Mouse (Mus musculus) adrenal gland (tissue): ENCODE data around the gene Hpn.

Experiments
- intact Hi-C: fragments of 180-260 bp; cut with DNase I; formaldehyde crosslinking; loops from one replicate; pipeline ENCODE4 v1.15.1; 2025

Hpn gene

GRCm38 (mm10) chr7:31084140-31084539, 30.9 kb downstream of the Hpn start:
- intact Hi-C loops = no loop called here

DNA sequence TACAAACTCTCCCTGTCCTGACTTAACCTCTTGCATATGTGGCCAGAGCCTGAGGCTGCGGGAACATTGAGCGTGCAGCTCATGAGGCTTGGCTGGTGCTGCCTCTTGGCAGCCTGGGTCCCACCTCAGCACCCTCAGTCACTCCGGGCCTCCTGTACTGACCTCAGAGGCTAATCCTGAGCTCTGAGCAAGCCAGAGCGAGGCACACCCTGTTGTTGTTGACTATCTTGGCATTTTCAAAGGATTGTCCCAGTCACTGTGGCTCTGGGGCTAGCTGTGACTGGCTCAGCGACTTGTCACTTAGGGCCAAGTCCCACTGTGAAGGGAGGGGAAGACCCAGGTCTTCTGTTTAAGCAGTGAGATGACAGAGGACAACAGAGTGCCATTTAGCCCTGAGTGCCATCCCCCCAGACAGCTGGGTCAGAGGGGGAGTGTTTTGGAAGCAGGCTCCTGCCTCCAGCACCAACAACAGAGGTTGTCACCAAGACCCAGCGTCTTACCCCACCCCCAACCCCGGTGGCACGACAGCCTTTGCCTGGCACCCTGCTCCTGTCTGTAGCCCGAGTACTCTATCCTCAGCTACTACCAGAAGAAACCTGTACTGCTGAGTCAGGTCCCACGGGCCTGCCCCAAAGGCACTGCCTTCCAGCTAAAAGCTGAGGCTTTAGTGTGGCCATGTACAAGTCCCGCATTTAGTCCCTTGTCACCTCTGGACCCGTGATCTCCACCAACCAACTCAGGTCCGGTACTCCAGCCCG, 32.1 kb downstream of the Hpn start:
- intact Hi-C loops = no loop called here

DNA sequence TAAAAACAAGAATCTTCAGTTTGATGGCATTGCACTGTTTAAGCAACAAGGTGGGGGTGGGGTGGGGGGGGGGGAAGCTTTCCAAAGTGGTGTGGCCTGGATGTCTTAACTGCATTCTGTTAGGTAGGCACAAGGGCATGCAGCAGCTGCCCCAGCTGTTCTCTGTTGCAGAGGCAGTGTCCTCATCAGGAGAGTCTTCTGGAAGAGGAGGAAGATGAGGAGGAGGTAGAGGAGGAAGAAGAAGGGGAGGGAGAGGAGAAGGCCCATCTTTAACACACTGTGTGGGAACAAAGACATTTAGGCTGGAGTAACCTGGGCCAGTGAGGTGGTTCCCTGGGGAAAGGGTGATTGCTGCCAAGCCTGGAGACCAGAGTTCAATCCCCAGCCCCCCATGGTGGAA, 33.0 kb downstream of the Hpn start:
- intact Hi-C loops = no loop called here

- intact Hi-C loops = no loop called here
Measured at GRCm38 (mm10) chr7:31081106-31081505, 34.0 kb downstream of the Hpn start.

GRCm38 (mm10) chr7:31080611-31081010, 34.5 kb downstream of the Hpn start:
- intact Hi-C loops = no loop called here

DNA sequence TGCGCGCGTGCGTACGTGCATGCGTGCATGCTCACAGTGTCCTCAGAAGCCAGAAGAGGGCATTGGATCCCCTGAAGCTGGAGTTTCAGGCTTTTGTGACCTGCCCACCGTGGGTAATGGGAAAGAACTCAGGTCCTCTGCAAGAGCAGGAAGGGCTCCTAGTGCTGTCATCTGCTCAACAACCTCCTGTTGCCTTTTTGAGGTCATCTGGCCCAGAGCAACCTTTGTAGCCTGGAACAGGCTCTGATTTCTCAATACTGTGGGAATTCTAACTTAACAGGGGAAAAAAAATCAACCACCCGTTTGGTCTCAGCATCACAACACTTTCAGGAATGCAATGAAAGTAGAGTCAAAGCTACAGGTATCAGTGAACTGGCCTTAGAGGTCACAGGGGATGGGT, 35.4 kb downstream of the Hpn start:
- intact Hi-C loops = loop anchor here (10.0 kb wide), 1 partner anchor 205 kb away; no protein-coding TSS in a partner anchor

DNA sequence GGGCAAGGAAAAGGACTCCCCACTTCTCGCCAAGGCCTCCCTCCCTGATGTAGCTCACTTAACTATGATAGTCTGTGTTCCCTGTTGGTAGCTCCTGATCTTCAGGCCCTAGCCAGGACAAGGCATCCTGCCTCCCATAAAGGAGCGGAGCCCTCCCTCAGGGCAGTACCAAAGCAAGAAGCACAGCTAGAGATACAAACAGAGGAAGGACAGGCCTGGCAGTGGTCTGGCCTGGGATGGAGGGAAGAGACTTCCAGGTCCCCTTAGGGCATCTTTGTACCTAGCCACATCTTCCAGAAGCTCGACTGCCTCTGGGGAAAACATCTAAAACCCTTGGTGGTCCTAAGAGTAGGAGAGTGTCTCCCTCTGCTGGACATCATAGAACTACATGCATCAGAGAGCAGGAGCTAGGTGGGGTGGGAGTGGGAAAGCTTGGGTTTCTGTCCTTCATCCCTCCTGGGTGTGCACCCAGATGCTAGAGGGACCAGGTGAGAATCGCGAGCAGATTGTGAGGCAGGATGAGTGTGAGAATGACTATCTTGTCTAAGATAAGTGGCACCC, 37.1 kb downstream of the Hpn start:
- intact Hi-C loops = loop anchor here (10.0 kb wide), 1 partner anchor 203 kb away; no protein-coding TSS in a partner anchor

DNA sequence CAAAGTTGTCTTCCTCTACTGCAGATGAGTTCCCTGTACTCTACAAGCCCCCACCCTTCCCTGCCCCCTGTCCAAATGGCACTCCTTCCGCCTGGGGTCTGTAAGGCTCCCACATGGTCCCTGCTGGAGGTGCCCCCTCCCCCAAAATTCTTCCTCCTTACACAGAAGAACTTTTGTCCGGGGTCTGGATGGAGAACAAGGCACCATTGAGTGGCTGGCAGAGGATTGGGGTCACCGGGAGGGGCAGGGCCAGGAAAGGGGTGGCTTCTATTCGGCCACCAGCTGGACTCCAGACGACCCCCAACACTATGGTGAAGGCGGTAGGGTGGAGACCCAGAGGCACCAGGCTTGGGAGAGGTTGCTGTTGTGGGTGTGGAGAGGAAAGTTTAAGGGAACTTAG, 37.6 kb downstream of the Hpn start:
- intact Hi-C loops = loop anchor here (10.0 kb wide), 1 partner anchor 203 kb away; no protein-coding TSS in a partner anchor

- intact Hi-C loops = loop anchor here (10.0 kb wide), 1 partner anchor 202 kb away; no protein-coding TSS in a partner anchor
Measured at GRCm38 (mm10) chr7:31076492-31076891, 38.6 kb downstream of the Hpn start, which contains the start of gene Fxyd3. TSS of gene Fxyd3 (minus strand) at chr7:31076704.

GRCm38 (mm10) chr7:31074713-31075069, 40.4 kb downstream of the Hpn start:
- intact Hi-C loops = loop anchor here (10.0 kb wide), 1 partner anchor 200 kb away; no protein-coding TSS in a partner anchor

DNA sequence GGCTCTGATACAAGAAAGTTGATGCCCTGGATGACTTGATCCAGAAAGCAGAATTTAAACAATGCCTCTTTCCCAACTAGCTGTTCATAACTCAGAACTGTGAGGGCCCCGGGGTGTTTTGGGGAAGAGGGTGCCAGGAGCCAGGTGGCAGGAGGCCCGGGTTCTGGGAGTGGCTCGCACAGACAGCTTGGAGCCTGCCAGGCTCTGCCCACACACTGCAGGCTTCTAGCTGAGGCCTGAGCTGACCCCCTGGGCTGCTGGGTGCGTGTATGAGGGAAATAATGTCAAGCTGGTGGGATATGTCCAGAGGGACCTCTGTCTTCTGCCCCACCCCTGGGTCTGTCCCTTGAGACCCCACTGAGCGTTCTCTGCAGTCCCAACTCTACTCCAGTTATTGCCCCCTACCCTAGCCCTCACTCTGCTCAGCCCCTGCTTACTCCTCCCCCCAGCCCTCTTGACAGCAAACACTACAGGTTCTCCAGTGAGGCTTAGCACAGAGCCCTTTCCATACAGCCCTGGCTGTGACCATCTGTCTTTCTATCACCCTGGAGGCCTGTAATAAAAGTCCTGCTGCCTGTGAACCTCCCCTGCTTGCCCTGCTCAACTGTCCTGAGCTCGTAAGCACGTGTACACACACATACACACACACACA, 40.9 kb downstream of the Hpn start:
- intact Hi-C loops = loop anchor here (10.0 kb wide), 1 partner anchor 199 kb away; no protein-coding TSS in a partner anchor

DNA sequence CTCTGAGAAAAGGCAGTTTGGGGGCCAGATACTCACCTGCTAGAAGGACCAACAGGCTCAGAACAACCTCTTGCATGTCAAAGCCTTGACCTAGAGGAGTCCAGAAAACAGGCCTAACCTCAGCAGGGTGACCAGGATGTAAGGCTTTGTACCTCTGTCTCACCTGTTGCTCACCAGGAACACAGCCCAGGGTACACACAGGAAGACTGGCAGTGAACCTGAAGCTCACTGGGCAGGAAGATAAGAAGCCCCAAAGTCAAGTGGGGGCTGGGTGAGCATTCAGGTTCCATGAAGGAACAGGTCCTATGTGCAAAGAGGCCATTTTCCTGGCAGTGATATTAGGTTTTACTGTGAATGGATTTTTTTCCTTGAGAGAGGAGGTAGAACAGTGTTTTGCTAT, 41.5 kb downstream of the Hpn start:
- intact Hi-C loops = loop anchor here (10.0 kb wide), 1 partner anchor 199 kb away; no protein-coding TSS in a partner anchor

DNA sequence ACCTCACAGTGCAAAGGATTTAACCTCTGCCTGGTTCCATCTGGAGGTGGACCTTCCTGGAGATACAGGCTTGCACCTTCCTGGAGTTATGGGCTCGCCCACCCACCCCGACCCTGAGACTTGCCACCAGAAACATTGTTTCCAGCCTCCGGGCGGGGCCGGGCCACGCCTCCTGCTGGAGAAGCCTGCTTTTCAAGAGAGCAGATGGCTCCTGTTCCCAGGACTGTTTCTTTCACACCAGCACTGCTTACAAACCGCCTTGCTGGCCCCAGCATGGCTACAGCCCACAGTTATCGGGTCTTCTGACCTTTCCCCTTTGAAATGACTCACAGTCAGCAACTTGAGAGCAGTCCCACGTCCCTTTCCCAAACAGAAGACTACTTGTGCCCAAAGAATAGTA, 42.8 kb downstream of the Hpn start:
- intact Hi-C loops = loop anchor here (10.0 kb wide), 1 partner anchor 198 kb away; no protein-coding TSS in a partner anchor

DNA sequence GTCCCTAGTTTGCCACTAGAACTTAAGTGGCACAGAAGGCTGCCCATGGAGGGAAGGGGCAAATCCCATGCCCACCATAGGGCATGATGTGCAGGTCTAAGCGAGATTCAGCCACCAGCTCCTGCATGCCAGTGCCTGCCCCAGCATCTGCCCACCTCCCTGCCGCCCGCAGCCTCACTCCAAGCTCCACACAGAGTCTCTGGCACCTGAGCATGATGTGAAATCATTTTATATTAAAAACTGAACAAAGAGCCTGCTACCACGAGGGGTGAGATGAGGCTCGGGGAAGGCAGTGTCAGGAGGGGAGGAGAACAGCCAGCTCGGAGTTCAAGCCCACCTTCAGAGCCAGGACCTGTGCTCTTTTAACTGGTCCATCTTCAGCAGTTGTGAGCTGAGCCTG, 44.8 kb downstream of the Hpn start:
- intact Hi-C loops = loop anchor here (10.0 kb wide), 1 partner anchor 196 kb away; no protein-coding TSS in a partner anchor

- intact Hi-C loops = no loop called here
Measured at GRCm38 (mm10) chr7:31069491-31069890, 45.6 kb downstream of the Hpn start.

GRCm38 (mm10) chr7:31067836-31068235, 47.3 kb downstream of the Hpn start:
- intact Hi-C loops = no loop called here

DNA sequence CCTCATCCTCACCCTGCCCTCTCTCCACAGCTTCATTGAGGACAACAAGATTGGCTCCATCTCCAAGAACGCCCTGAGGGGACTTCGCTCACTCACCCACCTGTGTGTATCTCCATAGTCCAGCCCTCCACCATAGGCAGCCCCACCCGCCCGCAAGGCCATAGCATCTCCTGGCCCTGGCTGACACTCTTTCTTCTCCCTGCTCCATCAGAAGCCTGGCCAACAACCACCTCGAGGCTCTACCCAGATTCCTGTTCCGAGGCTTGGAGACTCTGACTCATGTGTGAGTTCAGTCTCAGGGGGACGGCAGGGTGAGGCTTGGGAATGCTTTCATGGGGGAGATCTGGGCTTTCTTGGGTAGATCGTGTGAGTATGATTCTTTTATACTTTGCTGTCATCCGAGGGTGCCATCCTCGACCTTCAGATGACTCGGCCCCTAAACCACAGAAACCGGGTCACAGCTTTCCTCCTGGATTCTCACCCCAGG, 52.0 kb downstream of the Hpn start:
- intact Hi-C loops = no loop called here

DNA sequence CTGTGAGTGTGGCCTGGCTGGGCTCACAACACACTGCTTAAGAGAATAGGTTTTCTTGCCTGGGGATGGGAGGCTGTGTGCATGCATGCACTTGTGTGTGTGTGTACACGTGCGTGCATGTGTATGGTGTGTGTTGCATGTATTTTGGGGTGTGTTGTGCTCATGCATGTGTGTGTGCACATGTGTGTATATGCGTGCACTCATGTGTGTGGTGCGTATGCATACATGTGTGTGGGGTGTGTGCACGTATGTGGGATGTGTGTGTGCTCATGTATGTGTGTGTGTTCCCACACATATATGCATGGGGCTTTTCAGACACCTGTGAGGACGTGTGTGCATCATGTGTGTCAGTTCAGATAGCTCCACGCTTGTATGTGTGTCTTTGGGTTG, 54.5 kb downstream of the Hpn start:
- intact Hi-C loops = no loop called here

GRCm38 (mm10) chr7:31059919-31060620, 55.0 kb downstream of the Hpn start:
- intact Hi-C loops = loop anchor here (5.0 kb wide), 1 partner anchor 37 kb away; no protein-coding TSS in a partner anchor

- intact Hi-C loops = loop anchor here (5.0 kb wide), 1 partner anchor 38 kb away; no protein-coding TSS in a partner anchor
Measured at GRCm38 (mm10) chr7:31059108-31059507, 56.0 kb downstream of the Hpn start, which contains the start of gene Lgi4. TSS of gene Lgi4 (plus strand) at chr7:31059342.

- intact Hi-C loops = loop anchor here (5.0 kb wide), 1 partner anchor 39 kb away; no protein-coding TSS in a partner anchor
Measured at GRCm38 (mm10) chr7:31058211-31058610, 56.9 kb downstream of the Hpn start.
